Mouse (Mus musculus): ENCODE measurements around the gene Esr2. TPM values are rescaled to one million over a fixed set of nuclear protein-coding genes. Genes with fewer than 3 reads are reported as not detected.

Gene Esr2
- polyA plus RNA-seq, 1 experiment from 2014 or later = 0.32 TPM

DNA sequence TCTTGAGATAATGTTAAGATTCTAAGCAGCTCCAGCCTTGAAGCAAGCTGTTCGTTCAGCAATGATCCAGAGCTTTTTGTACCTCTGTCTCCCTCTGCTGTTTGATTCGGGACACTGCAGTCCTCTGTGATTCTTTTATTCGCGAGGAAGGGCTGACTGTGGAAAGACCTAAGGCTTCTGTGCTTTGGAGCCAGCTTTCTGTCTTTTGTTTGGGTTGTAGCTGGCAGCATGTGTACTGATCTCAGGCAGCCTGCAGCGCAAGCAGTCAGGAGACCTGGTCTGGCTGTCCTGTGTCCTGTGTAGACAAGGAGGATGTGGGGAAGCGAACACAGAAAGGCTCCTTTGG is 19.6 kb upstream of the Esr2 start:
- Histone ChIP-seq H3K9me3 (ENCODE audit: control insufficient read depth, low read length) (no peaks in the 10 kb centered on the region), H3K4me3 (ENCODE audit: control insufficient read depth in 1 of 2, insufficient read depth in 1 of 2, low read depth in 1 of 2, low read length in 2 of 2) (peak overlapping the region; percentile 31 to 41), H3K4me2 (ENCODE audit: low read length) (peak overlapping the region; percentile 96), H3K27me3 (ENCODE audit: control insufficient read depth, insufficient read depth, low read length) (no peaks in the 10 kb centered on the region), H3K9ac (ENCODE audit: low read length) (peak overlapping the region; percentile 66), H3K36me3 (ENCODE audit: control insufficient read depth, insufficient read depth, low read length) (no peaks in the 10 kb centered on the region), H3K27ac (replicated peaks in 1 of 2; ENCODE audit: control insufficient read depth in 1 of 2, insufficient read depth in 1 of 2, low read depth in 2 of 2, low read length in 2 of 2) (peak overlapping the region in 1 of 2 experiments; percentile 46; a peak in 2 of 4 replicates), H3K4me1 (ENCODE audit: control insufficient read depth in 2 of 2, insufficient read depth in 2 of 2, low read length in 2 of 2) (peaks cover 4 to 6% of the 10 kb centered on the region in 2 experiments; a peak in 2 of 4 replicates)
- 7% methylated on average over 6 of the region's 6 CpGs for WGBS
- peak; percentile 43 for ATAC-seq (ENCODE audit: insufficient number of reproducible peaks, insufficient read depth, low FRiP score, low read depth)

DNA sequence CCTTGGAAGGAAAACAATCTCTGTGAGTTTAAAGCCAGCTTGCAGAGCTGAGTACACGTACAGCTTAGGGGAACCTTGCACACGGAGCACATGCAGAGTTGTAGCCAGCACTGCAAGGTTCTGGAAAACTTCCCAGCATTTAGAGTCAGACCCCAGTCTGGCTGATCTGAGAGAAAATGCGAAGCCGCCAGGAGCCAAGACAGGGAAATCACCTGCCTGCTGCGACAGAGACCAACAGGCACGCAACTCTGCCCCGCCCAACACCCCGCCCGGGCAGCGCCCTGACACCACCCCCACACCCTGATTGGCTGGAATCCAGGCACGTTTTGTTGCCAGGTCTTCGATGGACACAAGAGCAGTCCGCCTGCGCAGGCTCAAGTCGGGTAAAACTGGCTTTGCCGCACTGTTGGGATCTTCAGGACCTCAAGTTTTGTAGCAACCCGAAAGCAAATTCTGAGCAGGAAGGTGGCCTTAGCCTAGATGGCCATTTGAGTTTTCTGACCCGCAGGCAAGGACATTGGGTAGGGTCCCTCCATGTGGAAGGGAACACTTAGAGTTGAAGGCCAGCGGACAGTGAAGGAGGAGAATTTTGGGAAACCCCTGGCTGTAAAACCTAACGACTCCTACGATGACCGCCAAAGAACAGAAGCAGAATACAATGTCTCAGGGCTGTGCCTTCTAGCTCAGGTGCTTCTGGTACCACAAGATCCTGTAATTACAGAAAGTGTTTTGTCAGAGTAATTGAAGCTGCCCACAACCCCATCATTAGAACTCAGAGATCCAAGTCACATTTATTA is 19.1 kb upstream of the Esr2 start:
- ATAC-seq (ENCODE audit: insufficient number of reproducible peaks, insufficient read depth, low FRiP score, low read depth) = peak; percentile 74
- Histone ChIP-seq H3K36me3 (ENCODE audit: control insufficient read depth, insufficient read depth, low read length) (no peaks in the 10 kb centered on the region), H3K27me3 (ENCODE audit: control insufficient read depth, insufficient read depth, low read length) (no peaks in the 10 kb centered on the region), H3K9me3 (ENCODE audit: control insufficient read depth, low read length) (no peaks in the 10 kb centered on the region), H3K9ac (ENCODE audit: low read length) (peak overlapping the region; percentile 66), H3K4me1 (ENCODE audit: control insufficient read depth in 2 of 2, insufficient read depth in 2 of 2, low read length in 2 of 2) (peaks cover 4 to 6% of the 10 kb centered on the region in 2 experiments; a peak in 2 of 4 replicates), H3K4me2 (ENCODE audit: low read length) (peak overlapping the region; percentile 96), H3K27ac (replicated peaks in 1 of 2; ENCODE audit: control insufficient read depth in 1 of 2, insufficient read depth in 1 of 2, low read depth in 2 of 2, low read length in 2 of 2) (peak overlapping the region; percentile 41 to 46), H3K4me3 (ENCODE audit: control insufficient read depth in 1 of 2, insufficient read depth in 1 of 2, low read depth in 1 of 2, low read length in 2 of 2) (peak overlapping the region; percentile 41 to 43)
- under 1% methylated on average over 22 of the region's 22 CpGs for WGBS

- peaks cover 4 to 6% of the 10 kb centered on the region in 2 experiments; a peak in 2 of 4 replicates for H3K4me1 ChIP-seq (ENCODE audit: control insufficient read depth in 2 of 2, insufficient read depth in 2 of 2, low read length in 2 of 2)
- H3K9ac ChIP-seq (ENCODE audit: low read length) = no peak overlapping the region
- H3K4me3 ChIP-seq (ENCODE audit: control insufficient read depth in 1 of 2, insufficient read depth in 1 of 2, low read depth in 1 of 2, low read length in 2 of 2) = no peak overlapping the region
- no peak overlapping the region for H3K4me2 ChIP-seq (ENCODE audit: low read length)
- H3K9me3 ChIP-seq (ENCODE audit: control insufficient read depth, low read length) = no peaks in the 10 kb centered on the region
- no peaks in the 10 kb centered on the region for H3K27me3 ChIP-seq (ENCODE audit: control insufficient read depth, insufficient read depth, low read length)
- H3K36me3 ChIP-seq (ENCODE audit: control insufficient read depth, insufficient read depth, low read length) = no peaks in the 10 kb centered on the region
- 58% methylated on average over 3 of the region's 3 CpGs for WGBS
- no peak overlapping the region for H3K27ac ChIP-seq (replicated peaks in 1 of 2; ENCODE audit: control insufficient read depth in 1 of 2, insufficient read depth in 1 of 2, low read depth in 2 of 2, low read length in 2 of 2)
- no peak for ATAC-seq (ENCODE audit: insufficient number of reproducible peaks, insufficient read depth, low FRiP score, low read depth)
Measured at GRCm38 (mm10) chr12:76194526-76194925, 17.5 kb upstream of the Esr2 start.

DNA sequence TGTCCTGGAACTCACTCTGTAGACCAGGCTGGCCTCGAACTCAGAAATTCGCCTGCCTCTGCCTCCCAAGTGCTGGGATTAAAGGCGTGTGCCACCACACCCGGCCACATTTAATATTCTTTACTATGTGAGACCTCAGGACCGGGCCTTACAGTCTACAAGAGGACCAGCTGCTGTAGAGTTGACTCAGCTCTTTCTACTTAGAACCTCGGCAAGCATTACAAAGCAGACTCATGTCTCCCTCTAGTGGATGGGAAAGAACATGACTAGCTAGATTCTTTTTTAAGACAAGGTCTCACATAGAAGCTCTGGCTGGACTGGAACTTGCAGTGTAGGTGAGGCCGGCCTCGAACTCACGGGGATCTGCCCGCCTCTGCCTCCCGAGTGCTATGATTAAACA is 13.9 kb upstream of the Esr2 start:
- no peaks in the 10 kb centered on the region for H3K9me3 ChIP-seq (ENCODE audit: control insufficient read depth, low read length)
- no peak overlapping the region for H3K9ac ChIP-seq (ENCODE audit: low read length)
- 44% methylated on average over 11 of the region's 11 CpGs for WGBS
- no peaks in the 10 kb centered on the region for H3K27me3 ChIP-seq (ENCODE audit: control insufficient read depth, insufficient read depth, low read length)
- no peak for ATAC-seq (ENCODE audit: insufficient number of reproducible peaks, insufficient read depth, low FRiP score, low read depth)
- no peaks in the 10 kb centered on the region for H3K36me3 ChIP-seq (ENCODE audit: control insufficient read depth, insufficient read depth, low read length)
- H3K4me2 ChIP-seq (ENCODE audit: low read length) = no peak overlapping the region
- H3K4me1 ChIP-seq (ENCODE audit: control insufficient read depth in 2 of 2, insufficient read depth in 2 of 2, low read length in 2 of 2) = no peaks in the 10 kb centered on the region; a peak in 1 of 4 replicates
- no peak overlapping the region for H3K4me3 ChIP-seq (ENCODE audit: control insufficient read depth in 1 of 2, insufficient read depth in 1 of 2, low read depth in 1 of 2, low read length in 2 of 2)
- H3K27ac ChIP-seq (replicated peaks in 1 of 2; ENCODE audit: control insufficient read depth in 1 of 2, insufficient read depth in 1 of 2, low read depth in 2 of 2, low read length in 2 of 2) = no peak overlapping the region

- Histone ChIP-seq H3K27ac (replicated peaks in 1 of 2; ENCODE audit: control insufficient read depth in 1 of 2, insufficient read depth in 1 of 2, low read depth in 2 of 2, low read length in 2 of 2) (no peak overlapping the region), H3K9ac (ENCODE audit: low read length) (no peak overlapping the region), H3K4me3 (ENCODE audit: control insufficient read depth in 1 of 2, insufficient read depth in 1 of 2, low read depth in 1 of 2, low read length in 2 of 2) (no peak overlapping the region), H3K4me2 (ENCODE audit: low read length) (no peak overlapping the region), H3K27me3 (ENCODE audit: control insufficient read depth, insufficient read depth, low read length) (no peaks in the 10 kb centered on the region), H3K9me3 (ENCODE audit: control insufficient read depth, low read length) (no peaks in the 10 kb centered on the region), H3K36me3 (ENCODE audit: control insufficient read depth, insufficient read depth, low read length) (no peaks in the 10 kb centered on the region), H3K4me1 (ENCODE audit: control insufficient read depth in 2 of 2, insufficient read depth in 2 of 2, low read length in 2 of 2) (no peaks in the 10 kb centered on the region)
- ATAC-seq (ENCODE audit: insufficient number of reproducible peaks, insufficient read depth, low FRiP score, low read depth) = no peak
- WGBS = 27% methylated on average over 8 of the region's 8 CpGs
Measured at GRCm38 (mm10) chr12:76187849-76188248, 10.8 kb upstream of the Esr2 start.

- no peaks in the 10 kb centered on the region for H3K36me3 ChIP-seq (ENCODE audit: control insufficient read depth, insufficient read depth, low read length)
- no peaks in the 10 kb centered on the region for H3K9me3 ChIP-seq (ENCODE audit: control insufficient read depth, low read length)
- H3K27ac ChIP-seq (replicated peaks in 1 of 2; ENCODE audit: control insufficient read depth in 1 of 2, insufficient read depth in 1 of 2, low read depth in 2 of 2, low read length in 2 of 2) = no peak overlapping the region
- WGBS = 82% methylated on average over 1 of the region's 1 CpGs
- H3K4me2 ChIP-seq (ENCODE audit: low read length) = no peak overlapping the region
- no peaks in the 10 kb centered on the region for H3K27me3 ChIP-seq (ENCODE audit: control insufficient read depth, insufficient read depth, low read length)
- ATAC-seq (ENCODE audit: insufficient number of reproducible peaks, insufficient read depth, low FRiP score, low read depth) = no peak
- no peak overlapping the region for H3K9ac ChIP-seq (ENCODE audit: low read length)
- no peak overlapping the region for H3K4me3 ChIP-seq (ENCODE audit: control insufficient read depth in 1 of 2, insufficient read depth in 1 of 2, low read depth in 1 of 2, low read length in 2 of 2)
- no peaks in the 10 kb centered on the region for H3K4me1 ChIP-seq (ENCODE audit: control insufficient read depth in 2 of 2, insufficient read depth in 2 of 2, low read length in 2 of 2)
Measured at GRCm38 (mm10) chr12:76186473-76186872, 9.4 kb upstream of the Esr2 start.

GRCm38 (mm10) chr12:76185167-76185816 is 8.2 kb upstream of the Esr2 start:
- no peak overlapping the region for H3K9ac ChIP-seq (ENCODE audit: low read length)
- H3K9me3 ChIP-seq (ENCODE audit: control insufficient read depth, low read length) = no peaks in the 10 kb centered on the region
- no peak overlapping the region for H3K4me3 ChIP-seq (ENCODE audit: control insufficient read depth in 1 of 2, insufficient read depth in 1 of 2, low read depth in 1 of 2, low read length in 2 of 2)
- H3K27me3 ChIP-seq (ENCODE audit: control insufficient read depth, insufficient read depth, low read length) = no peaks in the 10 kb centered on the region
- no peaks in the 10 kb centered on the region for H3K36me3 ChIP-seq (ENCODE audit: control insufficient read depth, insufficient read depth, low read length)
- no peak for ATAC-seq (ENCODE audit: insufficient number of reproducible peaks, insufficient read depth, low FRiP score, low read depth)
- no peak overlapping the region for H3K4me2 ChIP-seq (ENCODE audit: low read length)
- no peaks in the 10 kb centered on the region for H3K4me1 ChIP-seq (ENCODE audit: control insufficient read depth in 2 of 2, insufficient read depth in 2 of 2, low read length in 2 of 2)
- WGBS = 57% methylated on average over 10 of the region's 10 CpGs
- no peak overlapping the region for H3K27ac ChIP-seq (replicated peaks in 1 of 2; ENCODE audit: control insufficient read depth in 1 of 2, insufficient read depth in 1 of 2, low read depth in 2 of 2, low read length in 2 of 2)

All from heart, embryonic 14.5 days (tissue).